Mouse (Mus musculus): ENCODE results near the gene Gpr137c.

GRCm38 (mm10) chr14:45190999-45191398 is 28.5 kb upstream of the Gpr137c start:
- TF ChIP-seq GABPA (IDR thresholded peaks at IDR 0.05; ENCODE audit: insufficient replicate concordance, low read depth, low read length): no peak
- no peak for TF ChIP-seq POLR2A (IDR thresholded peaks at IDR 0.05; ENCODE audit: low read depth, low read length)
- TF ChIP-seq USF2 (conservative IDR thresholded peaks at IDR 0.05; ENCODE audit: low read depth, low read length): no peak
- TF ChIP-seq TCF12 (IDR thresholded peaks at IDR 0.05; ENCODE audit: low read depth, low read length): no peak
- no peak for TF ChIP-seq ZNF384 (IDR thresholded peaks at IDR 0.05; ENCODE audit: low read depth, low read length)
- no peak for TF ChIP-seq JUN (IDR thresholded peaks at IDR 0.05; ENCODE audit: insufficient read depth, low read depth, low read length)
- TF ChIP-seq CTCF (conservative IDR thresholded peaks at IDR 0.05 in 1 of 2, IDR thresholded peaks at IDR 0.05 in 1 of 2; ENCODE audit: low read depth in 2 of 2, low read length in 2 of 2): no peak
- TF ChIP-seq MYC (IDR thresholded peaks at IDR 0.05; ENCODE audit: low read depth, low read length): no peak
- no peak for TF ChIP-seq RAD21 (IDR thresholded peaks at IDR 0.05; ENCODE audit: low read depth, low read length)
- no peak for TF ChIP-seq EP300 (IDR thresholded peaks at IDR 0.05; ENCODE audit: low read length)
- TF ChIP-seq POLR2AphosphoS2 (IDR thresholded peaks at IDR 0.05; ENCODE audit: low read depth, low read length): no peak
